Mouse (Mus musculus) forebrain, embryonic 15.5 days (tissue): ENCODE measurements around the gene Tas2r126. TPM values are rescaled to one million over a fixed set of nuclear protein-coding genes. Genes with fewer than 3 reads are reported as not detected.

Source experiments
- polyA plus RNA-seq: library from polyadenylated mRNA; unstranded; fragments of >200 nt; fragmentation: Nextera tagmentation; extraction: Ambion mirVana; gene quantifications from 2 replicates; pipeline ENCODE4 v1.2.1, GENCODE M21; 2015

The Tas2r126 gene
- polyA plus RNA-seq, 1 experiment from 2014 or later: not detected

Other genes with a start within 250 kb of the Tas2r126 start
- not detected in 2 replicates for gene Tas2r144, start 219.2 kb upstream of the Tas2r126 start, polyA plus RNA-seq
- gene Gstk1, start 188.6 kb upstream of the Tas2r126 start, polyA plus RNA-seq: 10.7 and 12.0 TPM in 2 replicates
- gene Tmem139, start 172.6 kb upstream of the Tas2r126 start, polyA plus RNA-seq: 0.22 and 0.24 TPM in 2 replicates
- gene Casp2, start 169.6 kb upstream of the Tas2r126 start, polyA plus RNA-seq: 61.4 and 62.7 TPM in 2 replicates
- gene Clcn1, start 147.8 kb upstream of the Tas2r126 start, polyA plus RNA-seq: 2.2 and 2.3 TPM in 2 replicates
- 5.4 and 6.2 TPM in 2 replicates for gene Fam131b, start 109.9 kb upstream of the Tas2r126 start, polyA plus RNA-seq
- gene Zyx, start 84.9 kb upstream of the Tas2r126 start, polyA plus RNA-seq: 33.1 and 37.6 TPM in 2 replicates
- 0.14 and 0.20 TPM in 2 replicates for gene Epha1, start 61.3 kb upstream of the Tas2r126 start, polyA plus RNA-seq
- gene Tas2r143, start 34.3 kb upstream of the Tas2r126 start, polyA plus RNA-seq: not detected in 2 replicates
- gene Tas2r135, start 29.1 kb upstream of the Tas2r126 start, polyA plus RNA-seq: not detected in 2 replicates
- gene Olfr458, start 30.7 kb downstream of the Tas2r126 start, polyA plus RNA-seq: not detected in 2 replicates
- gene Olfr457, start 41.8 kb downstream of the Tas2r126 start, polyA plus RNA-seq: not detected in 2 replicates
- gene Olfr456, start 52.7 kb downstream of the Tas2r126 start, polyA plus RNA-seq: not detected in 2 replicates
- gene Olfr455, start 113.1 kb downstream of the Tas2r126 start, polyA plus RNA-seq: not detected in 2 replicates
- not detected in 2 replicates for gene Tcaf3, start 163.2 kb downstream of the Tas2r126 start, polyA plus RNA-seq
- gene Tcaf2, start 210.7 kb downstream of the Tas2r126 start, polyA plus RNA-seq: 1.3 and 1.7 TPM in 2 replicates